Mouse (Mus musculus) E14TG2a.4 (cell line): ENCODE measurements around the gene Galr2.

Experiments
- CTCF ChIP-seq: conservative IDR thresholded peaks from 2 replicates; pipeline ENCODE4 v1.5.1; 2014; ENCODE audit warnings: low read length
- NANOG ChIP-seq: IDR thresholded peaks from 2 replicates; pipeline ENCODE4 v1.6.1; 2014; ENCODE audit warnings: borderline replicate concordance, low read length, mixed read lengths
- POU5F1 ChIP-seq: IDR thresholded peaks from 2 replicates; pipeline ENCODE4 v1.6.1; 2014; ENCODE audit warnings: low read length, borderline replicate concordance

DNA sequence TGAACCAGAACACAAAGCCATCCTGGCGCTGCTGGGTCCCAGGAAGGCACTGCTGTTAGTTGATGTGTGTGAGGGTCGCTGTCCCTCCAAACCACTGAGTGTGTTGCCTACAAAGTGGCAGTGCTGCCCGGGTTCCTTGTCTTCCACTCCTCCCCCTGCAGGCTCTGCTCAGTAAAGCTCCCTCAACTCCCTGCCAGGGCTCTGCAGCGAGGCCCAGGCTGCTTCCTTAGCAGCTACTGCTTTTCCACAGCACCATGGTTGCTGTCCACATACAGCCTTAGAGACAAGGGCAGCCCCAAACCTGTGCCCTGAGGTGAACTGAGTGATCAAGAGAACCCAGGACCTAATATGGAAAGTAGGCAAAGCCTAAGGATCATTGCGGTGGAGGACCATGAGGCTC, 6.6 kb downstream of the Galr2 start:
- TF ChIP-seq CTCF (no peak), POU5F1 (no peak), NANOG (no peak)
